Mouse (Mus musculus) midbrain, embryonic 11.5 days (tissue): ENCODE data around the gene Paqr3. TPM values are rescaled to one million over a fixed set of nuclear protein-coding genes. Genes with fewer than 3 reads are reported as not detected.
A peak's percentile ranks its signal among the peaks of the same experiment; 100 is the strongest.

Experiments
- ATAC-seq: fragments of 200-750 bp; cut with Nextera tagmentation; 2 replicates; pipeline ENCODE4 v1.8.0; 2017; ENCODE audit warnings: moderate TSS enrichment, moderate library complexity; ENCODE audit not compliant: low FRiP score
- DNase-seq: peaks from one replicate; pipeline ENCODE4 v3.0.0; 2015; ENCODE audit warnings: low spot score; ENCODE audit errors: missing footprints
- H3K27ac ChIP-seq: fragments of 300-500 bp; sonication (generic); 2 replicates; pipeline ENCODE4 v1.5.1; 2014; ENCODE audit warnings: low read depth, low read length
- H3K27me3 ChIP-seq: fragments of 300-500 bp; sonication (generic); 2 replicates; pipeline ENCODE4 v1.6.1; 2014; ENCODE audit warnings: mild to moderate bottlenecking, low read length, moderate library complexity, mixed read lengths; ENCODE audit not compliant: control insufficient read depth, insufficient read depth
- H3K36me3 ChIP-seq: fragments of 300-500 bp; sonication (generic); 2 replicates; pipeline ENCODE4 v1.6.1; 2014; ENCODE audit warnings: mild to moderate bottlenecking, low read length, moderate library complexity, mixed read lengths; ENCODE audit not compliant: control insufficient read depth, insufficient read depth
- H3K4me1 ChIP-seq: fragments of 300-500 bp; sonication (generic); 2 replicates; pipeline ENCODE4 v1.6.1; 2014; ENCODE audit warnings: low read length; ENCODE audit not compliant: control insufficient read depth, insufficient read depth
- H3K4me2 ChIP-seq: fragments of 300-500 bp; sonication (generic); 2 replicates; pipeline ENCODE4 v1.6.1; 2014; ENCODE audit warnings: mild to moderate bottlenecking, moderate library complexity
- H3K4me3 ChIP-seq: fragments of 300-500 bp; sonication (generic); 2 replicates; pipeline ENCODE4 v1.5.1; 2014; ENCODE audit warnings: low read depth, low read length
- H3K9ac ChIP-seq: fragments of 300-500 bp; sonication (generic); 2 replicates; pipeline ENCODE4 v1.6.1; 2014; ENCODE audit warnings: low read length
- H3K9me3 ChIP-seq: fragments of 300-500 bp; sonication (generic); 2 replicates; pipeline ENCODE4 v1.6.1; 2016; ENCODE audit warnings: low read length; ENCODE audit not compliant: control insufficient read depth
- WGBS: fragments of 180-500 bp; shearing (Covaris S2); extraction: QIAGEN DNeasy Blood & Tissue Kit; methylation state at CpG from one replicate; pipeline ENCODE4 v1.1.7; 2014; 5-methylcytosine and 5-hydroxymethylcytosine counted together
- polyA plus RNA-seq: library from polyadenylated mRNA; unstranded; fragments of >200 nt; fragmentation: Nextera tagmentation; extraction: Ambion mirVana; gene quantifications from 2 replicates; pipeline ENCODE4 v1.2.1, GENCODE M21; 2014

Paqr3 gene
- polyA plus RNA-seq, 1 experiment from 2014 or later: 10.3 TPM

DNA sequence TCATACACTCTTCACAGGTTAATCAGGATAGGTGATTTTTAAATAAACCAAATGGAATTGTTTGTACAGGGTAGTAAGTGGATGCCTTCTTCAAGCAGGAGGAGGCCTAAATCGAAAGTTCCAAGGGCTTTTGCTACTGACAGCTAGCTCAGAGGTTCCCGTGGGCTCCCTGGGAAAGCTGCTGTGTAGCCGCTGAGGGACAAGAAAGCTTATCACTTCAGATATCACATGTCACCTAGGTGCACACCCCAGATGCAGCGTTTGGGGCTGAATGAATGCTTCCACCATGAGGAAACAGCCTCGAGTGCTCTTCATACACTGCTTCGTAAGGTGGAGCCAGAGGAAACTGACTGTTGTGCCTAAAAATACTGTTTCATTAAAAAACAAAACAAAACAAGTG lies 23.2 kb downstream of the Paqr3 start:
- H3K27me3 ChIP-seq: no peaks in the 10 kb centered on the region
- H3K9me3 ChIP-seq: no peaks in the 10 kb centered on the region
- DNase-seq (no peak), ATAC-seq (no peak)
- peaks cover 5% of the 10 kb centered on the region; the same call in 1 of the 2 replicates for H3K36me3 ChIP-seq
- no peak overlapping the region for H3K4me2 ChIP-seq
- no peak overlapping the region for H3K27ac ChIP-seq
- WGBS: 91% methylated on average over 6 of the region's 6 CpGs
- no peak overlapping the region for H3K9ac ChIP-seq
- H3K4me3 ChIP-seq: no peak overlapping the region
- H3K4me1 ChIP-seq: no peaks in the 10 kb centered on the region

DNA sequence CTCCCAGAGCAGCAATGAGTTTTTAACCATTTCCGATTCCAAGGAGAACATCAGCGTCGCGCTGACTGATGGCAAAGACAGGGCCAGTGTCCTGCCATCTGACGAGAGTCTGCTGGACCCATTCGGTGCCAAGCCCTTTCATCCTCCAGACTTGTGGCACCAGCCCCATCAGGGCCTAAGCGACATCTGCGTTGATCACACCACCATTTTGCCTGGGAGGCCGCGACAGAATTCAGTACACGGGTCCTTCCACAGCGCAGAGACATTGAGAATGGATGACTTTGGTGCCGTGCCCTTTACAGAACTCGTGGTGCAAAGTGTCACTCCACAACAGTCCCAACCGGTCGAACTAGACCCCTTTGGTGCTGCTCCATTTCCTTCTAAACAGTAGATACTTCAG lies 23.6 kb downstream of the Paqr3 start:
- Histone ChIP-seq H3K9ac (no peak overlapping the region), H3K4me3 (no peak overlapping the region), H3K4me2 (no peak overlapping the region), H3K27me3 (no peaks in the 10 kb centered on the region), H3K4me1 (no peaks in the 10 kb centered on the region), H3K36me3 (peaks cover 5% of the 10 kb centered on the region; the same call in 1 of the 2 replicates), H3K27ac (no peak overlapping the region), H3K9me3 (no peaks in the 10 kb centered on the region)
- 93% methylated on average over 16 of the region's 16 CpGs for WGBS
- ATAC-seq: no peak
- DNase-seq: no peak

DNA sequence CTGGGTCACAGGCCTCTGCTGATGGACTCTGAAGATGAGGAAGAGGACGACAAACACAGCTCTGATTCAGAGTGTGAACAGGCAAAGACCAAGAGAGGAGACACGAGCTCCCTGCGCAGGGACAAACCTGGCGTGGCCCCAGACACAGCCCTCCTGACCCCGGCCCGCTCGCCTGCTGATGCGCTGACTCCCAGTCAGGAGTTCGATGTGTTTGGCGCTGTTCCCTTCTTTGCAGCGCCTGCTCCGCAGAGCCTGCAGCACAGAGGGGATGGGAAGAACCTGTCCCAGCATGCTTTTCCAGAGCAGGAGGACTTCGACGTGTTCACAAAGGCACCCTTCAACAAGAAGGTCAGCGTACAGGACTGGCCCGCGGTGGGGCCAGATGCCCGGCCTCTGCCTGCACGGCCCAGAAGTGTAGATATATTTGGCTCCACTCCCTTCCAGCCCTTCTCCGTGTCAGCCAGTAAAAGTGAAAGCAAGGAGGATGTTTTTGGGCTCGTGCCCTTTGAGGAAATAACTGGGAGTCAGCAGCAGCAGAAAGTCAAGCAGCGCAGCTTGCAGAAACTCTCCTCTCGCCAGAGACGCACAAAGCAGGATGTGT lies 24.3 kb downstream of the Paqr3 start:
- no peak for DNase-seq
- no peak overlapping the region for H3K27ac ChIP-seq
- no peak overlapping the region for H3K4me2 ChIP-seq
- WGBS: 93% methylated on average over 24 of the region's 24 CpGs
- peaks cover 5% of the 10 kb centered on the region; the same call in 1 of the 2 replicates for H3K36me3 ChIP-seq
- no peaks in the 10 kb centered on the region for H3K4me1 ChIP-seq
- H3K27me3 ChIP-seq: no peaks in the 10 kb centered on the region
- no peaks in the 10 kb centered on the region for H3K9me3 ChIP-seq
- ATAC-seq: no peak
- no peak overlapping the region for H3K4me3 ChIP-seq
- H3K9ac ChIP-seq: no peak overlapping the region

DNA sequence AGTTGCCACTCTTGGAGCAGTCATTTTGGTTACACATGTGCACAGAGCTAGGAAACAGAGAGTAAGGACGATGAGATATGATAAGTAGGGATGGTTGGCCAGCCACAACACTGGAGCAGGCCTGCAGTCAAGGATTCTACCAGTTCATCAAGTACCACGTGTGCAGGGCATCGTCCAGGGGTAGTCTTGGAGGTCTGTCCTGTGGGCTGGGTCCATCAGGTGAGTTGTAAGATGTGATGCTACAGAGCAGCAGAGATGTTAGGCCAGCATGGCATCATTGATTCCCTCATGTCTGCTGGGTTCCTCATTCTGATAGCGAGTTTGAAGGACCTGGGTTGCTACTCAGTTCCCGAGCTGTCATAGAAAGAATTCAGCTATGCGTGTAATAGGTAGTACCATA lies 26.3 kb downstream of the Paqr3 start:
- Histone ChIP-seq H3K36me3 (peaks cover 5% of the 10 kb centered on the region; the same call in 1 of the 2 replicates), H3K4me3 (no peak overlapping the region), H3K27ac (no peak overlapping the region), H3K27me3 (no peaks in the 10 kb centered on the region), H3K9me3 (no peaks in the 10 kb centered on the region), H3K9ac (no peak overlapping the region), H3K4me2 (no peak overlapping the region), H3K4me1 (no peaks in the 10 kb centered on the region)
- DNase-seq (no peak), ATAC-seq (no peak)
- WGBS: 91% methylated on average over 6 of the region's 6 CpGs

DNA sequence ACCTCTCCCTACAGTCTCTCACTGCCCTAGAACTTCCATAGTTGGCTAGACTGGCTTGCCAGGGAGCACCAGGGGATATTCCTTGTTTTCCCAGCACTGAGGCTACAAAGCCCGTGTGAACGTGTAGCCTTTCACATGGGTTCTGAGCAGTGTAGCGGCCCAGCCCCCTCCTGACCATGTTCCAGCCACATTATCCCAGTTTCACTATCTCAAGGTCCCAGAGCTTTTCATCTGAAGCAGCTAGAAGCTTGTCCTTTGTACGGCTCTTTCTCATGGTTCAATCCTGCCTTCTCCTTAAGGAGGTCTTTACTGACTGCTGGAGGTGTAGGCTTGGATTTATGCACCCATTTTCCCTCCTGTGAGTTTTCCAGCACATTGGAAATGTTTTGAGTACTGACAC lies 26.9 kb downstream of the Paqr3 start:
- no peak overlapping the region for H3K9ac ChIP-seq
- 90% methylated on average over 4 of the region's 4 CpGs for WGBS
- no peak overlapping the region for H3K4me3 ChIP-seq
- DNase-seq (no peak), ATAC-seq (no peak)
- H3K4me2 ChIP-seq: no peak overlapping the region
- no peaks in the 10 kb centered on the region for H3K4me1 ChIP-seq
- H3K27ac ChIP-seq: no peak overlapping the region
- no peaks in the 10 kb centered on the region for H3K9me3 ChIP-seq
- H3K27me3 ChIP-seq: no peaks in the 10 kb centered on the region
- H3K36me3 ChIP-seq: peaks cover 5% of the 10 kb centered on the region; the same call in 1 of the 2 replicates

DNA sequence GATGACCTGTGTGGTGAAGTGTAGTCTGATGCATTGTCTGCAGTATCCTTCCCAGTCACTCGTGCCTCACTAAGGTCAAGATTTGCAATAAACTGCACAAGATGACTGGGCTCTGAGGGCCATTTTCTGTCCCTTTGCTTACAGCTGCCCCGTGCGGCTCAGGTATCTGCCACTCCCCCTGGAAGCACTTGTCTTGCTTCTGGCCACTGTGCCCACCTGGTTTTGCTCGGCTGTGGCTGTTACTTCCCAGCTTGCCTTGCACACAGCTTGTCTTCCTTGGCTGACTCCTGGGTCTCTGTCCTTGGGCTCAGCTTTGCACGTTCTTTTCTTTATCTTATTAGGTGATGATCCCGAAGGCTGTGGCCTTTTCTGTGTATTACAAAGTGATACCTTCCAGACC lies 27.7 kb downstream of the Paqr3 start:
- ATAC-seq (no peak), DNase-seq (no peak)
- Histone ChIP-seq H3K9ac (no peak overlapping the region), H3K9me3 (no peaks in the 10 kb centered on the region), H3K36me3 (peaks cover 5% of the 10 kb centered on the region; the same call in 1 of the 2 replicates), H3K4me3 (no peak overlapping the region), H3K27me3 (no peaks in the 10 kb centered on the region), H3K4me1 (no peaks in the 10 kb centered on the region), H3K27ac (no peak overlapping the region), H3K4me2 (no peak overlapping the region)
- WGBS: 90% methylated on average over 6 of the region's 6 CpGs

DNA sequence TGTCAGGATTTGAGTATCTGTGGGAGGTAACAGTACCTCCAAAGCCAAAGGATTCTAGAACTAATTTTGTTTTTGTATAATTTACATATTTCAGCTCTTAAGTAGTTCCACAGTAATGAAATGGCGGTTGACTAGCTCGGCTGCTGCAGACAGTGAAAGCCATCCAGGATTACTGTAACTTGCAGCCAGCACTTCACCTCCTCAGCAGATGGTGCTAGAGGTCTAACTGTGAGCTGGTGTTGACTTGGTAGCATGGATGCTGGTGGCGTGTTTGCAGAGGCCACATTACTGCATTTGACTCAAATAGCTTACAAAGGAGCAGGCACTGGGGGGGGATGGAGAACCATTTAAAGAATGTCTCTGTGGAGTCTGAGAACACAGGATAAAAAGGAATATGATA lies 29.9 kb downstream of the Paqr3 start:
- Histone ChIP-seq H3K27ac (no peak overlapping the region), H3K36me3 (peaks cover 2% of the 10 kb centered on the region; the same call in 1 of the 2 replicates), H3K4me3 (no peak overlapping the region), H3K27me3 (no peaks in the 10 kb centered on the region), H3K4me1 (no peaks in the 10 kb centered on the region), H3K4me2 (no peak overlapping the region), H3K9ac (no peak overlapping the region), H3K9me3 (no peaks in the 10 kb centered on the region)
- ATAC-seq: 0 out of 2 replicates have a peak, but pooled peaks have one; percentile 52
- no peak for DNase-seq
- 83% methylated on average over 3 of the region's 3 CpGs for WGBS

DNA sequence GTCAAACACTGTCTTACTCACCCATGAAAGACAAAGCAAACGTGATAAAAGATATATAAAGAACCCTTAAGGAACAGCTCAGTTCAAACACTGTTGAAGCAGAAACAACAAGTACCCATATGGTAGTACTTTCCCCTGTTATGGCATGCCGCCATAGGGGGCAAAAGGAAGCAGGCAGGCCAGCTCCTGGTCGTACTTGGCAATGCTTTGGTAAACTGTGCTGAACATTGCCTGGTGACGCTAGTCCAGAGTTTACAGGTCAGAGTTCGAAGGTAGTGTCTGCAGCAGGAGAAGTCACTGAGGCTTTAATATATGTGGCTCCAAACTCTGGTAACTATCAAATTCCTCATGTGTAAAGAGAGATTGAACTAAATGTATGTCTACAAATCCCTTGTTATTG lies 32.8 kb downstream of the Paqr3 start:
- Histone ChIP-seq H3K27ac (no peak overlapping the region), H3K27me3 (no peaks in the 10 kb centered on the region), H3K9me3 (no peaks in the 10 kb centered on the region), H3K4me3 (no peak overlapping the region), H3K4me1 (no peaks in the 10 kb centered on the region), H3K4me2 (no peak overlapping the region), H3K36me3 (no peaks in the 10 kb centered on the region), H3K9ac (no peak overlapping the region)
- WGBS: 88% methylated on average over 5 of the region's 5 CpGs
- ATAC-seq: no peak
- peak; percentile 57 for DNase-seq

DNA sequence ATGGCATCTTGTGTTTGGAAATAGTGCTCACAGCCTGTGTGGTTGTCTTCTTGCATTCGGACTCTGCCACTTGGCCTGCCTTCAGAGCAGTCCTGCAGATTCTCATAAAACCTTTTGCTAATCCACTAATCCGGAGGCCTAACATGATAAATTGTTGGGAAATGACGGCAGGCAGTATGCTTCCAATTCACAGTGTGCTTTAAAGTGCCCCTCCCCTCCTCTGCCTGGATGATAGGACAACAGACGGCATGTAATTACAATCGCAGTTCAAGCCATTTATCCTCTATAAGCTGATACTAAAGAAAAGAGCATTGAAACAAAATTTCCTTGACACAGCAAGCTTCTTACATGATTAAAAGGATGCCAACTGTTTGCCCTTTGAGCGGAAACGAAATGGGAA lies 33.7 kb downstream of the Paqr3 start:
- Histone ChIP-seq H3K27ac (no peak overlapping the region), H3K36me3 (no peaks in the 10 kb centered on the region), H3K4me1 (no peaks in the 10 kb centered on the region), H3K4me2 (no peak overlapping the region), H3K9ac (no peak overlapping the region), H3K9me3 (no peaks in the 10 kb centered on the region), H3K4me3 (no peak overlapping the region), H3K27me3 (no peaks in the 10 kb centered on the region)
- peak; percentile 60 for DNase-seq
- 60% methylated on average over 7 of the region's 7 CpGs for WGBS
- ATAC-seq: no peak
